Mouse (Mus musculus): Measurements from ENCODE around the gene Cdc14b. TPM values are rescaled to one million over a fixed set of nuclear protein-coding genes. Genes with fewer than 3 reads are reported as not detected.

Gene Cdc14b
- total RNA-seq, 1 experiment from 2014 or later, result 5.6 TPM

DNA sequence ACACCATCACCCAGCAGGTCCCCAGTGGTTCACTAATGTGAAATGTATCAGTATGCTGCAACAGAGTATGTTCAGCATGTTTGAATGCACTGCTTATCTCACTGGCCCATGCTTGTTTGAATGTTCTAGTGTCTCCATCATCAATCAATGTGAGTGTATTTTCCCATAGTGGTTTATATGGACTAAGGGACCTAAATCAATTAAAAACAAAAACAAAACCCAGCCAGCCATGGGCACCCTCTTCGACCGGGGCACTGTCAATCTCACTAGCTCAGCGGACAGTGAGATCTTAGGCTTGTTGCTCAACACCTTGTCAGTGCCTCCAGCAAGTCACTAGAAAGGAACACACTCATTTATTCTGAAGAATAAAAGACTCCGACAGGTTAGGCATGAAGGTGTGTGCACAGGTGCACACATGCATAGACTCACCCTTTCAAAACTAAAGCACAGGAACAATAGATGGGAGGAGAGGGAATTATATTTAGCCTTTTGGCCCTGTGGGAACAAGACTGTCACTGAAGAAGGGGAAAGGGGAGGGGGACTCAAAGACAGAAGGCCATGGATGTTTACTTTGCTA is 30.3 kb downstream of the Cdc14b start:
- no peak for ATAC-seq (ENCODE audit: extremely low read depth, insufficient number of reproducible peaks, low FRiP score, poor library complexity, severe bottlenecking)

DNA sequence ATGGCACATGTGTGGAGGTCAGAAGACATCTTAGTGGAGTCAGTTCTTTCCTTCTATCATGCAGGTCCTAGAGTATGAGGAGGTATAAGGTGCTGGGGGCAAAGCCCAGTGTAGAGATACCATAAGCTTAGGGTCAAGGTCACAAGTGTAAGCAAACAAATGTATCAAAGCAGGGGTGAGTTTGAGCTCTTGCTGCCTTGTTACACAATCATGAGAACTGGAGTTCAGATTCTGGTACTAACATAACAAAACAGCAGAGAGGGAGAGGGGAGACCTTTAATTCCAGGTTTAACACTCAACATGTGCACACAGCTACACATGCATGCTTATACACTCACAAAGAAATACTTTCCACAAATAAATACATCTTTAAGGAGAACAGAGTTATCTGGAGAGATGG is 32.4 kb downstream of the Cdc14b start:
- no peak for ATAC-seq (ENCODE audit: extremely low read depth, insufficient number of reproducible peaks, low FRiP score, poor library complexity, severe bottlenecking)

DNA sequence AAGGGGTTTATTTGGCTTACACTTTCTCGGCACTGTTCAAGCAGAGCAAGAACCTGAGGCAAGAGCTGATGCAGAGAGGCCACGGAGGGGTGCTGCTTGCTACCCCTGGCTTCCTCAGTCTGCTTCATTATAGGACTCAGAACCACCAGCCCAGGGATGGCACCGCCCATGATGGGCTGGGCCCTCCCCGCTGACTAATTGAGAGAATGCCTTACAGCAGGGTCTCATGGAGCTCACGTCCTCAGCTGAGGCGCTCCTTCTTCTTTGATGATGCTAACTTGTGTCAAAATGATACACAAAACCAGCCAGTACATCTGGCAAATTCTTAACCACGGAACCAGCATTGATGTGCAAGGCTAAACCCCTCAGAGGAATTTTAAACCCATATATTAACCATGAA is 34.5 kb downstream of the Cdc14b start:
- no peak for ATAC-seq (ENCODE audit: extremely low read depth, insufficient number of reproducible peaks, low FRiP score, poor library complexity, severe bottlenecking)

DNA sequence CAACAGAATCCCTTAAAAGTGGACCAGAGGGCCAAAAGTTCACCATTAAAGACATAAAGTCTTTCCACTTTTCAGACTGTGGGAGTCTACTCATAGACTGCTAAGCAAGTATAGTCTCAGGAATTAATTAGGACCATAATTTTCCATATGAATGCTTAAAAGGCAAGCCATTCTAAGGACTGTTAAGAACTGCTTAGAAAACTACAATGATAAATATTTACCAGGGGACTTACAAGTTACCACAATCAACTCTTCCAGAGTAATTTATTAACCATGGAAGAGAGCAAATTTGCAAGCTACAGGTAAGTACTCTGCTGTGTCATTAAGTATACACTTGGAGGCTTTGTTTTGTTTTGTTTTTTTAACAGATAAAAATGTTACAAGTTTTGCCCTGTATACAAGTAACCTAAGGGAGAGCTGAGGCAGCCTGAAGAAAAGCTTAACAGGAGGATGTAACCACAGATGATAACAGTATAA is 37.4 kb downstream of the Cdc14b start:
- ATAC-seq (ENCODE audit: extremely low read depth, insufficient number of reproducible peaks, low FRiP score, poor library complexity, severe bottlenecking), result no peak

DNA sequence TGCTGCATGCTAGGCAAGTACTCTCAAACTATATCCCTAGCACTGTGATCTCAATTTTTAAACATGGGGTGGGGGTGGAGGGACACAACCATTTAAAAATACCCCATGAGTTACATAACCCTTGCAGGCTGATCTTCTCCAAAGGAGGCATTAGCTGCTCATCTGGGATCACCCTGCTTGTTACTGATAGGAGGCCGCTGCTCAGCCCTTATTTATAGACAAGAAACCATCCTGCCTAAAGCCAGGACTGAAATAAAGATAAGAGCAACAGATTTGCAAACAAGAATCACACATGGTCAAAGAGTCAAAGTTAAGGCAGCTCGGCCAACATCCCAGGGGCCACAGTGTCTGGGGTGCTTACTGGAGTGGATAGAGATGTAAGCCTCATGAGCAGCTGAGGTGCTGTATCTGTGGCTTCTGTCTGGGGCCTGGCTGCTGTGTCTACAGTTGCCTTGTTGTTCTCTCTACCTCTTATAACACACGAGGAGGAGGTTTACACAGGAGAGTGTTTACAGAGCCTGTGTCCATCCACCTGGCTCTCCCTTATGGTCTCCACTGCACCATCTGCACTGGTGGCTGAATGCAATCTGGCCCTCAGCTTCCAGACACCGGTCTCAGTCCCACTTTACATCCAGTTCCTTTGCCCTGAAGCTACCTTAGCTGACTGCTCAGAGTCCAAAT is 38.0 kb downstream of the Cdc14b start:
- ATAC-seq (ENCODE audit: extremely low read depth, insufficient number of reproducible peaks, low FRiP score, poor library complexity, severe bottlenecking), result no peak

DNA sequence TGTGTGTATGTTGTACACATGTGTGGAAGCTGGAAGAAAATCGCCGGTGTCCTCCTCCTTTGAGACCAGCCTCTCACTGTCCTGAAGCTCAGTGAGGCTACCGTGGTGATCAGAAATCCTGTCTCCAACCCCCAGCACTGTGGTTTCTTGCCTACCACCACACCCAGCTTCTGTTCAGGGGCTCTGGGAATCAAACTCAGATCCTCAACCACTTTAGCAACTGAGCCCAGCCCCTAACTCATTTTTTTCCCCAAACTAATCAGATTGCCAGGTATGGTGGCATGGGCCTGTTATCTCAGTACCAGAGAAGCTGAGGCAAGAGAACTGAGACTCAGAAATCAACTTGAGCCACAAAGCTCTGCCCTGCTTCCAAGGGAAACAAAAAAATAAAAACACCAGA is 39.3 kb downstream of the Cdc14b start:
- ATAC-seq (ENCODE audit: extremely low read depth, insufficient number of reproducible peaks, low FRiP score, poor library complexity, severe bottlenecking), result no peak

DNA sequence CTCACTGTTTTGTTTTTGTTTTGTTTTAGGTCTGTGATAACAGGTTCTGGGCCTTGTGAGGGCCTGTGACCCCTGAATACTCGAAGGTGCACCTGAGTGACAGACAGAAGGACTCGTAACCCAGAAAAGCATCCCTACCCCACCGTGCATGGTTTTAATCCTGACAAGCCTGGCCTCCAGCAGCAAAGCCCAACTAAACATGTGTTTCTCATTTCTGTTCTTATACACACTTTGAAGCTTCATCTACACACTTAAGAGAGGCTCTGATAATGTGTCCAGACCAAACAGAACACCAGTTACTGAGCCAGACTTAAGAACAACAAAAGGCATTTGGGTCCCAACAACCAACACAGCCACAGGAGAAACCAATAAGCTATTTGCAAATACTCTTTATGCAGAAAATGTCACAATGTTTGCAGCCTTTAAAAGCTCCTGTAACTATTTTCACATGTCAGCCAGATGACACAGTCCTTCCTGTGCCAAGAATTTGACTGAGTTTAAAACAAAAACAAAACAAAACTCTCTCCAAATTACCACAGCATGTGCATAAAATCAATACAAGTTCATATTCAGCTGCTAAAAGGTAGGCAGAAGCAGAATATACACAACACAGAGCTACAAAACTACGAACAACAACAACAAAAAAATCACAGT is 39.9 kb downstream of the Cdc14b start:
- ATAC-seq (ENCODE audit: extremely low read depth, insufficient number of reproducible peaks, low FRiP score, poor library complexity, severe bottlenecking), result no peak

DNA sequence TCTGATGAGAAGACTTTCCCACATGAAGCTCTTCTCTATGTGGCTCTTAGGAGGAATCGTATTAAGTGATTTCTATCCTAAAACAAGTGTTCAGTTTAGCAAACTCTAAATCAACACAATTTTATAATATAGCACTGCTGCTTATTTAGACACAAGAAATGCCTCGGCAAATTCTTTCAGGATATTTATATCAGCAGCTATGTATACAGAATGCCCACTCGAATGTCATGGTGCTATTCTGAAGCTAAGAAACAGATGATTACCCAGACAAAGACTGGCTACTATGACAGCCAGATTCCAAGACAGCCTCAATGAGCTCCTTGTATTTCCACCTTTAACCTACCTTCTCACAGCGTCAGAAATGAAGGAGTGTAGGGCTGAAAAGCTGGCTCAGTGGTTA is 42.0 kb downstream of the Cdc14b start:
- ATAC-seq (ENCODE audit: extremely low read depth, insufficient number of reproducible peaks, low FRiP score, poor library complexity, severe bottlenecking), result no peak

DNA sequence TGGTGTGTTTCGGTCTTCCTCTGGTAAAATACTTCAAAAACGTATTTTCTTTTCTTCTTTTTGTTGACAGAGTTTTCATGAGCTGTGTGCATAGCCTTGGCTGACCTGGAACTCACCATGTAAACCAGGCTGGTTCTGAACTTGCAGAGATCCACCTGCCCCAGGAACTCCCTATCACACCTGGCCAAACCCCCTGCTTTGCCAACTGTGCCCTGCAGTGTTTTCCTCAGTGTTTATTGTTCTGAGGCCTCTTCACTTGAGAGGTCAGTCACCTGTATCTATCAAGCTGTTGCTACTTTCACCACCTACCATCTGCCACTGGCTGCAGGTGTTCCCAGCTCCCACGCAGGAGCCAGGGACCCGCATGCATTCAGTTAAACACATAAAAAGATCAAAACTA is 48.4 kb downstream of the Cdc14b start:
- no peak for ATAC-seq (ENCODE audit: extremely low read depth, insufficient number of reproducible peaks, low FRiP score, poor library complexity, severe bottlenecking)

DNA sequence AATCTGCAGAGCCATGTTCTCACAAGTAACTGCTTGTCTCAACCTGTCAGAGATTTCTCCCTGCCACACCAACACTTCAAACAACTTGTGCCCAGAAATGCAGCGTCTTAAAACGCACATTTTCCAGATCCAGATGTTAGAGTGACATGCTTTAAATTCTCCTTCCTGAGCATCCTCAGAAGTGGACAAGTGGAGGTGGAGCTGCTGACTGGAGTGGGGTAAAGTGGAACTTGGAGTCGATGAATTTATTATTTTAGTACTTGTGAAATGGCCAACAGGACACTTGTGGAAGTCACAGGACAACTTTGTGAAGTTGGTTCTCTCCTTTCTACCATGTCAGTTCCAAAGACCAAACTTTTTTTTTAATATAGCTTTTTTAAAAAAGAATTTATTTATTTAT is 49.4 kb downstream of the Cdc14b start:
- ATAC-seq (ENCODE audit: extremely low read depth, insufficient number of reproducible peaks, low FRiP score, poor library complexity, severe bottlenecking), result no peak

DNA sequence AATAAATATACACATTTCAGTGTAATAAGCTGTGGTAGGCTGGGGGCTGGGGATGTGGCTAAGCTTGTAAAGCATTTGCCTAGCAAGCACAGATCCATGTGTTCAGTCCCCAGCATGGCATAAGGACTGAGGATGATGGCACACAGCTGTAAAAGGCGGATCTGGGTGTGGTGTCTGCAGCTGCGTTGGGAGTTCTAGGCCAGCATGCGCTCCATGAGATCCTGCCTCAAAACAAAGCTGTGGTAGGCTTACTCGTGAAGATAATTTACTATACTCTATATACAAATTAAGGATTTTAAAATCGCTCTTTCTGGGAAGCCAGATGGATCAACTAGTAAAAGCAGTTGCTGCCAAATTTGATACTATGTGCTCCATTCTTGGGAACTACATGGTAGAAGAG is 60.2 kb downstream of the Cdc14b start:
- no peak for ATAC-seq (ENCODE audit: extremely low read depth, insufficient number of reproducible peaks, low FRiP score, poor library complexity, severe bottlenecking)

DNA sequence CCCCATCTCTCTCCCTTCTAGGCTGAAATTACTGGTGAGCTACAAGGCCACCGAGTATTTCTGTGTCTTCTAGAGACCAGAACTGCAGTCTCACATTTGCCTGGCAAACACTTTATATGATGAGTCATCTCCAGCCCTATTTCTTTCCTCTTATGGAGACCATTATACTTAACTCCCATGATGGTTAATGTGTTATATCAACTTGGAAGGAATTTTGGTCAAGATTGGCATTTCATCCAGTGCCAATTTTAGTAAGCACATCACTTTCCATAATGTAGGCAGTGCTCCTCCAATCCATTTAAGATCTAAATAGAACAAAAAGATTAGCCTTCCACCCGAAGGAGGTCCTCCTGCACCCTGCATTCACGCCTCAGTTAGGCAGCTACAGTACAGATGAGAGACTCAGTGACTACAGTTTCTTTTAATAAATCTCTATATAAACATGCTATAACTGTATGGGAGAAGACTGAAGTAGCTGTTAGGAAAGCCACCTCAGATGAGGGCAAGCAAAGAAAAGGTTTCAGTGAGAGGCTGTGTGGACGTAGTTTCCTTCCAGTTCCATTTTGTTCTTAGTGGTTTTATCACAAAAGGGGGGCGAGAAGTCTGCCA is 63.0 kb downstream of the Cdc14b start:
- no peak for ATAC-seq (ENCODE audit: extremely low read depth, insufficient number of reproducible peaks, low FRiP score, poor library complexity, severe bottlenecking)

DNA sequence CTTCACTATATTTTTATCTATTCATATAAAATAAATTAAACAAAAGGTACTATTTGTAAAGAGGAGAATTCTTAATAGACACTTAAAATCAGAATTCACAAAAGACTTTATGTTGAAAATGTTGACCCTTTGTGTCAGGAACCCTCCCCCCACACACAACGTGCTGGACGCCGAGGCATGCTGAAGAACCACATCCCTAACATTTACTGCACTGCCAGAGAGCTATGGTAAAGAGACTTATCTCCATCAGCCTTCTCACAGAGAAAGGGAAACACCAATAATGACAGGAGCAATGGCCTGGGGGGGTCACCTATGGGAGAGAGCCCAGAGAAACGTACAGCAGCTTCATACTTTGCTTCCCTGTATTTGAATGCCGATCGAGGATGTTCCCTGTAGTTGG is 66.9 kb downstream of the Cdc14b start:
- ATAC-seq (ENCODE audit: extremely low read depth, insufficient number of reproducible peaks, low FRiP score, poor library complexity, severe bottlenecking), result no peak

DNA sequence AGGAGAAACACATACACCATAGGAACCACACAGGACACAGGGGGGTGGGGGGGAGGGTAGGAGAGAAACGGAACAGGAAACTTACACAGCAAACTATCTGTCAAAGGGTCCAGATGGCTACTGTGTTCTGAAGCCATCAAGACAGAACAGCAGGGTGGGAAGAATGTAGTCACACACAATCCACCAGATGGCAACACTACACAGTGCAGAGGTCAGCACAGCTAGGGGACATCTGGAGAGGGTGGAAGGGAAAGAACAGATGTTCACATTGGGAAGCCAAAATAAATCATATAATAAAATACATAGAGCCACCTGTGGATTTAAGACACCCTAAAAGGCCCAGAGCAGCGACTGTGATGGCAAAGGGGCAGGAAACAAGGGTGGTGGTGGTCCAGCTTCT is 69.9 kb downstream of the Cdc14b start:
- no peak for ATAC-seq (ENCODE audit: extremely low read depth, insufficient number of reproducible peaks, low FRiP score, poor library complexity, severe bottlenecking)

DNA sequence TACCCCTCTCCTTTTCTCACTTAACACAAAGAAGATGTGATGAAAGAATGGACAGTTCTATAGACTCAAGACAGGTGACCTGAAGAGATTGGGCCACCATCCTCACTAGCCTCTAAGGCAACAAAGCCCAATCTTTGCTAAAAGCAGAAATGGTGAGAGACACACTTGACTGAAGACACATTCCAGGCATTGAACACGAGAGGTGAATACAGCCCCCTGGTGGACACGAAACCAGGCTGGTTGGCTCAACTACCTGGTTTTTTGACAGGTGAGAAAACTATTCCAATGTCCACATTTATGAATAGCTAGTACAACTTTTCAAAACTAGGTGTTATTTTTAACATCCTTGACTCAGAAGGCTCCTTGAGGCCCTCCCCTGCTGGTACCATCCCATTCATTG is 70.4 kb downstream of the Cdc14b start:
- no peak for ATAC-seq (ENCODE audit: extremely low read depth, insufficient number of reproducible peaks, low FRiP score, poor library complexity, severe bottlenecking)

DNA sequence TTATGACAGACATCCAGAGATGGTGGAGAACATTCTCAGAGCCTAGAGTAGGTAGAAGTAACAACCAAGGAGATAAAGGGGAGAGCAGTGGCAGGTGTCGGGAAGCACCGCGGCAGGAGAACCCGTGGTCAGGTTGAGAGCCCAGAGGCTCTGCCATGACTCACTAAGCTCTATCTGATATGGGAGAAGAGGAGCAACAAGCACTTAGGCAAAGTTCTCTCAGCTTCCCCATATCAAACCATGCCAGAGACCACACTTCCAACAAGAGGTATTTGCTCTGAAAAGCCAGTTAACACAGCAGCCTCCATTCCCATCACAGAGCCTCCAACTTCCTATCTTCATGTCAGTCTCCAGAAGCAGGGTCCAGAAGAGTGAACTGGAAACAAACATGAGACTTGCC is 74.2 kb downstream of the Cdc14b start:
- no peak for ATAC-seq (ENCODE audit: extremely low read depth, insufficient number of reproducible peaks, low FRiP score, poor library complexity, severe bottlenecking)

DNA sequence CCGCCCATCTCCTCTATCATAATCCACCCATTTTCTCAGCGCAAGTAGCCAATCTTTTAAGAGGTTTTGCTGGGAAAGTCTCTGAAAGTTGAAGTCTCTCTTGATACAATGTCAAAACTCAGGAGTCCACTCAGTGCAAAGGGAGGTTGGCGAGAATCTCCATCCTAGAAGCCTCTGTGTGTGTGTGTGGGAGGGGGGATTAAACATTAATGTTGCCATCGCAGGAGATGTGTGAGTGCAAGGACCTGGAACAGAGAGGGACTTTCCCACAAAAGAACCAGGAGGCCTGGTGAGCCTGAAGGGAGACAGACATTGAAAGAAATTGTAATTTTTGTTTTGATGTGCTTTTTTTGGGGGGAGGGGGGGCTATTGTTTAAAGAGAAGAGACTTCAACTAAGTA is 76.8 kb downstream of the Cdc14b start:
- no peak for ATAC-seq (ENCODE audit: extremely low read depth, insufficient number of reproducible peaks, low FRiP score, poor library complexity, severe bottlenecking)

DNA sequence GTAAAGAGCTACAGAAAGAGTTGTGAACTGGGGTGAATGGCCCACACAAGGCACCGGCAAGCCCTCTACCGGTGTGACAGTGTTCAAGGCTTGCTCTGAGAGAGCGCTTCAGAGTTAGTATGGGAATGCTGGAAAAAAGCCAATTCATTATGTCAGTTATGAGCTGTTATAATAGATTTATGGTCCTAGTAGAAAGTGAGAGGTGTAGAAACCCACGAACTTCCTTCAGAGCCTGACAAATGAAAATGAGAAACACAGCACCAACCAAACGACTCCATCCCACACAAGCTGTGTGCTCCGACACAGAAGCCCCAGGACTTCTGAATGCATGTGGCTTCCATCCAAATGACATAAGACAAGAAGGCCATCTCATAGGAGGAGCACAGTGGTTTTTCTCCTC is 77.2 kb downstream of the Cdc14b start:
- no peak for ATAC-seq (ENCODE audit: extremely low read depth, insufficient number of reproducible peaks, low FRiP score, poor library complexity, severe bottlenecking)

DNA sequence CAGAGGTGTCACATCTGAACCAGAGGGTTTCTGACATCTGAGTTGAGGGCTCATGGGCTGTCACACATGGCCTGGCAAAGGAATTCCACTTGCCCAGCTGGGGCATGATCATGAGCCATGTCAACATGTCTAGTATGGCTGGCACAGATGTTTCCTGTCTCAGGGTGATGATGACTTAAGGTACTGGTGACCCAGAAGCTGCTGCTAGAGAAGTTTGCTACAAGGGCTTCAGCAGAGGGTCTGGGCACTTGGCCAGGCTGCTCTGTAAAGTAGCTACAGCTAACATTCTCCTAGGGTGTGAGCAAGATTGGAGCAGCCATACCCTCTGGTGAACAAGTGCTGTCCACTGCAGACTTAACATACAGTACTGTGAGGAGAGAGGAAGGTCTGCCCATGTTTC is 88.0 kb downstream of the Cdc14b start:
- no peak for ATAC-seq (ENCODE audit: extremely low read depth, insufficient number of reproducible peaks, low FRiP score, poor library complexity, severe bottlenecking)

DNA sequence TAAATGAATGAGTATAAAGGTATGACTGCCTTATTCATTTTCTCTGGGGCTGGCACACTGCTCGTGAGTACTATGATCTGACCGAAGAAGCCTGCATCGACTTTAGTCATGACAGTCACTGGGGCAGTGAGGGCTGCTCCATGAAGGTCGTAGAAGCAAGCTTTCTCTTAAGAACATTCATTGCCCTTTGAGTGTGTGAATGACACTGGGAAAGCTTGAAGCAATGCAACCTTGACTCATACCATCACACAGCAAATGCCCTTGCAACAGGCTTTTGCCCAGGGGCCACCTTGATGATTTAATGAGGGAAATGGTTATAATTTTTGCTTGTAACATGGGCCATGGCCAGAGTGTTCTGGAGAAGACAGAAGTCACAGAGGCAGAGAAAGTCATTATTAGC is 88.6 kb downstream of the Cdc14b start:
- no peak for ATAC-seq (ENCODE audit: extremely low read depth, insufficient number of reproducible peaks, low FRiP score, poor library complexity, severe bottlenecking)
